Mouse (Mus musculus): ENCODE data around the gene Adam12. TPM values are rescaled to one million over a fixed set of nuclear protein-coding genes. Genes with fewer than 3 reads are reported as not detected.
A peak's percentile ranks its signal among the peaks of the same experiment; 100 is the strongest.

Gene Adam12
- total RNA-seq, 2 experiments from 2014 or later = 4.2 to 4.3 TPM

GRCm38 (mm10) chr7:134015226-134015625 lies 216.7 kb downstream of the Adam12 start:
- DNase-seq (ENCODE audit: low spot score in 2 of 2) = no peak

- DNase-seq (ENCODE audit: low spot score in 2 of 2) = no peak
Measured at GRCm38 (mm10) chr7:134014733-134015132, 217.2 kb downstream of the Adam12 start.

- no peak for DNase-seq (ENCODE audit: low spot score in 2 of 2)
Measured at GRCm38 (mm10) chr7:134009157-134009556, 222.8 kb downstream of the Adam12 start.

- DNase-seq (ENCODE audit: low spot score in 2 of 2) = no peak
Measured at GRCm38 (mm10) chr7:134007942-134008361, 224.0 kb downstream of the Adam12 start.

GRCm38 (mm10) chr7:134001581-134001980 lies 230.4 kb downstream of the Adam12 start:
- no peak for DNase-seq (ENCODE audit: low spot score in 2 of 2)

- no peak for DNase-seq (ENCODE audit: low spot score in 2 of 2)
Measured at GRCm38 (mm10) chr7:133990930-133991329, 241.0 kb downstream of the Adam12 start.

- DNase-seq (ENCODE audit: low spot score in 2 of 2) = no peak
Measured at GRCm38 (mm10) chr7:133988356-133988755, 243.6 kb downstream of the Adam12 start.

GRCm38 (mm10) chr7:133986201-133986600 lies 245.7 kb downstream of the Adam12 start:
- DNase-seq (ENCODE audit: low spot score in 2 of 2) = no peak

GRCm38 (mm10) chr7:133985648-133986047 lies 246.3 kb downstream of the Adam12 start:
- no peak for DNase-seq (ENCODE audit: low spot score in 2 of 2)

- DNase-seq (ENCODE audit: low spot score in 2 of 2) = no peak
Measured at GRCm38 (mm10) chr7:133976388-133977122, 255.4 kb downstream of the Adam12 start.

GRCm38 (mm10) chr7:133971086-133971485 lies 260.9 kb downstream of the Adam12 start:
- DNase-seq (ENCODE audit: low spot score in 2 of 2) = no peak

GRCm38 (mm10) chr7:133970407-133970806 lies 261.5 kb downstream of the Adam12 start:
- no peak for DNase-seq (ENCODE audit: low spot score in 2 of 2)

- DNase-seq (ENCODE audit: low spot score in 2 of 2) = no peak
Measured at GRCm38 (mm10) chr7:133967906-133968305, 264.0 kb downstream of the Adam12 start.

GRCm38 (mm10) chr7:133963501-133963900 lies 268.4 kb downstream of the Adam12 start:
- no peak for DNase-seq (ENCODE audit: low spot score in 2 of 2)

GRCm38 (mm10) chr7:133959200-133959599 lies 272.7 kb downstream of the Adam12 start:
- peak; percentile 42 to 53 for DNase-seq (ENCODE audit: low spot score in 2 of 2)

- DNase-seq (ENCODE audit: low spot score in 2 of 2) = no peak
Measured at GRCm38 (mm10) chr7:133957873-133958272, 274.1 kb downstream of the Adam12 start.

- DNase-seq (ENCODE audit: low spot score in 2 of 2) = no peak
Measured at GRCm38 (mm10) chr7:133954111-133955091, 277.5 kb downstream of the Adam12 start.

GRCm38 (mm10) chr7:133951777-133952545 lies 280.0 kb downstream of the Adam12 start:
- DNase-seq (ENCODE audit: low spot score in 2 of 2) = no peak

- no peak for DNase-seq (ENCODE audit: low spot score in 2 of 2)
Measured at GRCm38 (mm10) chr7:133947360-133947759, 284.6 kb downstream of the Adam12 start.

GRCm38 (mm10) chr7:133946757-133947345 lies 285.1 kb downstream of the Adam12 start:
- no peak for DNase-seq (ENCODE audit: low spot score in 2 of 2)

GRCm38 (mm10) chr7:133946113-133946512 lies 285.8 kb downstream of the Adam12 start:
- no peak for DNase-seq (ENCODE audit: low spot score in 2 of 2)
